Mouse (Mus musculus) CH12.LX (cell line): ENCODE data around the gene Calcoco1.

Source experiments
- CHD1 ChIP-seq: IDR thresholded peaks from 2 replicates; pipeline ENCODE4 v1.6.1; 2012; ENCODE audit warnings: low read depth, low read length, improper control_type of control experiment, inconsistent platforms
- CTCF ChIP-seq, 2 experiments: IDR thresholded peaks in 1 of 2; conservative IDR thresholded peaks in 1 of 2; 2 replicates each; pipeline ENCODE4 v1.5.1; 2011 to 2012; ENCODE audit warnings: low read depth in 2 of 2, low read length in 2 of 2, improper control_type of control experiment in 1 of 2, inconsistent platforms in 1 of 2, mild to moderate bottlenecking in 1 of 2, moderate library complexity in 1 of 2
- IRF4 ChIP-seq: IDR thresholded peaks from 2 replicates; pipeline ENCODE4 v1.6.1; 2014; ENCODE audit warnings: low read depth, mild to moderate bottlenecking, inconsistent platforms, low read length, improper control_type of control experiment
- MAFK ChIP-seq: IDR thresholded peaks from 2 replicates; pipeline ENCODE4 v1.6.1; 2011; ENCODE audit warnings: low read length, improper control_type of control experiment; ENCODE audit not compliant: insufficient replicate concordance
- MAX ChIP-seq: IDR thresholded peaks from 2 replicates; pipeline ENCODE4 v1.6.1; 2011; ENCODE audit warnings: low read length, improper control_type of control experiment
- MAZ ChIP-seq: IDR thresholded peaks from 2 replicates; pipeline ENCODE4 v1.6.1; 2012; ENCODE audit warnings: low read depth, mild to moderate bottlenecking, inconsistent platforms, low read length, improper control_type of control experiment, moderate library complexity
- POLR2A ChIP-seq: IDR thresholded peaks from 2 replicates; pipeline ENCODE4 v1.6.1; 2011; ENCODE audit warnings: low read depth, mild to moderate bottlenecking, improper control_type of control experiment, low read length
- RAD21 ChIP-seq: IDR thresholded peaks from 2 replicates; pipeline ENCODE4 v1.6.1; 2011; ENCODE audit warnings: low read depth, mild to moderate bottlenecking, low read length, improper control_type of control experiment, moderate library complexity
- RCOR1 ChIP-seq: conservative IDR thresholded peaks from 2 replicates; pipeline ENCODE4 v1.6.1; 2012; ENCODE audit warnings: low read depth, mild to moderate bottlenecking, inconsistent platforms, low read length, improper control_type of control experiment
- SMC3 ChIP-seq: IDR thresholded peaks from 2 replicates; pipeline ENCODE4 v1.6.1; 2011; ENCODE audit warnings: low read depth, low read length, improper control_type of control experiment
- UBTF ChIP-seq: IDR thresholded peaks from 2 replicates; pipeline ENCODE4 v1.6.1; 2012; ENCODE audit warnings: low read depth, mild to moderate bottlenecking, inconsistent platforms, low read length, improper control_type of control experiment, moderate library complexity
- USF1 ChIP-seq: IDR thresholded peaks from 2 replicates; pipeline ENCODE4 v1.6.1; 2014; ENCODE audit warnings: low read depth, mild to moderate bottlenecking, inconsistent platforms, low read length, improper control_type of control experiment
- USF2 ChIP-seq: conservative IDR thresholded peaks from 2 replicates; pipeline ENCODE4 v1.6.1; 2011; ENCODE audit warnings: low read depth, low read length, improper control_type of control experiment
- ZNF384 ChIP-seq: IDR thresholded peaks from 2 replicates; pipeline ENCODE4 v1.6.1; 2012; ENCODE audit warnings: low read depth, low read length, improper control_type of control experiment, inconsistent platforms

- 0 out of 2 replicates have a peak, but pooled peaks have one; percentile 15 for TF ChIP-seq POLR2A
- TF ChIP-seq IRF4: peak; percentile 99
- TF ChIP-seq CTCF (conservative IDR thresholded peaks at IDR 0.05 in 1 of 2, IDR thresholded peaks at IDR 0.05 in 1 of 2; ENCODE audit: low read depth in 2 of 2, low read length in 2 of 2): no peak
- no peak for TF ChIP-seq MAZ
- no peak for TF ChIP-seq UBTF
- TF ChIP-seq MAX: peak; percentile 58; the same call in 1 of the 2 replicates
- TF ChIP-seq ZNF384: no peak
- no peak for TF ChIP-seq CHD1
- no peak for TF ChIP-seq USF1
- TF ChIP-seq USF2: no peak
- peak; percentile 87; the same call in 1 of the 2 replicates for TF ChIP-seq RCOR1
- no peak; the same call in 1 of the 2 replicates for TF ChIP-seq SMC3
- no peak for TF ChIP-seq RAD21
- peak; percentile 92 for TF ChIP-seq MAFK
These were observed 21.2 kb upstream of the Calcoco1 start for GRCm38 (mm10) chr15:102743196-102743595.
